Mouse (Mus musculus) midbrain, embryonic 15.5 days (tissue): ENCODE measurements at regions not wholly inside any gene's neighbourhood (a gene's known extent, or its start where the extent isn't known, plus 50 kb on each side); places are given as distances from the start of the nearest gene placed in this dataset.
"Not testable (repeated sequence)": the region's sequence is repeated elsewhere in the genome, so short reads cannot be mapped to it uniquely, and the experiment has no call there.

Source experiments
- ATAC-seq: fragments of 200-750 bp; cut with Nextera tagmentation; replicated peaks from 2 replicates; pipeline ENCODE4 v1.8.0; 2017; ENCODE audit warnings: moderate TSS enrichment
- H3K27ac ChIP-seq: fragments of 300-500 bp; sonication (generic); 2 replicates; pipeline ENCODE4 v1.5.1; 2015; ENCODE audit warnings: mild to moderate bottlenecking, inconsistent platforms
- H3K27me3 ChIP-seq: fragments of 300-500 bp; sonication (generic); replicated peaks from 2 replicates; pipeline ENCODE4 v1.6.1; 2015; ENCODE audit warnings: inconsistent platforms
- H3K36me3 ChIP-seq: fragments of 300-500 bp; sonication (generic); replicated peaks from 2 replicates; pipeline ENCODE4 v1.6.1; 2015; ENCODE audit warnings: inconsistent platforms
- H3K4me1 ChIP-seq: fragments of 300-500 bp; sonication (generic); 2 replicates; pipeline ENCODE4 v1.6.1; 2015; ENCODE audit warnings: inconsistent platforms
- H3K4me2 ChIP-seq: fragments of 300-500 bp; sonication (generic); 2 replicates; pipeline ENCODE4 v1.6.1; 2015; ENCODE audit warnings: inconsistent platforms, mild to moderate bottlenecking, moderate library complexity
- H3K4me3 ChIP-seq: fragments of 300-500 bp; sonication (generic); 2 replicates; pipeline ENCODE4 v1.5.1; 2015; ENCODE audit warnings: mild to moderate bottlenecking, inconsistent platforms
- H3K9ac ChIP-seq: fragments of 300-500 bp; sonication (generic); 2 replicates; pipeline ENCODE4 v1.6.1; 2015; ENCODE audit warnings: mild to moderate bottlenecking, inconsistent platforms
- H3K9me3 ChIP-seq: fragments of 300-500 bp; sonication (generic); 2 replicates; pipeline ENCODE4 v1.6.1; 2016; ENCODE audit warnings: inconsistent platforms
- WGBS: fragments of 180-500 bp; shearing (Covaris S2); methylation state at CpG from one replicate; pipeline ENCODE4 v1.1.7; 2015; ENCODE audit warnings: mixed read lengths; 5-methylcytosine and 5-hydroxymethylcytosine counted together

- Histone ChIP-seq H3K27ac (no peak overlapping the region), H3K4me2 (no peak overlapping the region), H3K36me3 (no peaks in the 10 kb centered on the region), H3K27me3 (no peaks in the 10 kb centered on the region), H3K4me1 (no peaks in the 10 kb centered on the region), H3K9me3 (no peaks in the 10 kb centered on the region), H3K4me3 (no peak overlapping the region), H3K9ac (no peak overlapping the region)
- no peak for ATAC-seq
- WGBS: 94% methylated on average over 4 of the region's 4 CpGs
Observed at GRCm38 (mm10) chr9:5424236-5424635, 79.0 kb downstream of the Casp12 start.

GRCm38 (mm10) chr9:5448180-5448579 lies 103.0 kb downstream of the Casp12 start:
- Histone ChIP-seq H3K27ac (no peak overlapping the region), H3K4me2 (no peak overlapping the region), H3K9me3 (no peaks in the 10 kb centered on the region), H3K4me1 (no peaks in the 10 kb centered on the region), H3K36me3 (no peaks in the 10 kb centered on the region), H3K27me3 (no peaks in the 10 kb centered on the region), H3K4me3 (no peak overlapping the region), H3K9ac (no peak overlapping the region)
- WGBS: 78% methylated on average over 2 of the region's 2 CpGs
- ATAC-seq: no peak

- no peak overlapping the region for H3K4me3 ChIP-seq
Observed at GRCm38 (mm10) chr9:5456606-5457005, 111.4 kb downstream of the Casp12 start.

GRCm38 (mm10) chr9:5472012-5472411 lies 126.8 kb downstream of the Casp12 start:
- WGBS: 81% methylated on average over 1 of the region's 1 CpGs
- H3K4me1 ChIP-seq: no peaks in the 10 kb centered on the region
- ATAC-seq: no peak
- no peaks in the 10 kb centered on the region for H3K9me3 ChIP-seq
- no peak overlapping the region for H3K4me3 ChIP-seq
- no peaks in the 10 kb centered on the region for H3K27me3 ChIP-seq
- H3K36me3 ChIP-seq: no peaks in the 10 kb centered on the region
- no peak overlapping the region for H3K27ac ChIP-seq
- H3K9ac ChIP-seq: no peak overlapping the region
- no peak overlapping the region for H3K4me2 ChIP-seq

More at GRCm38 (mm10) chr9:5456606-5457005, 111.4 kb downstream of the Casp12 start:
- Histone ChIP-seq H3K4me1 (no peaks in the 10 kb centered on the region), H3K9ac (no peak overlapping the region), H3K9me3 (no peaks in the 10 kb centered on the region), H3K27me3 (no peaks in the 10 kb centered on the region), H3K4me2 (no peak overlapping the region), H3K27ac (no peak overlapping the region), H3K36me3 (no peaks in the 10 kb centered on the region)
- ATAC-seq: no peak

- Histone ChIP-seq H3K9me3 (no peaks in the 10 kb centered on the region), H3K4me2 (no peak overlapping the region), H3K9ac (no peak overlapping the region), H3K4me1 (no peaks in the 10 kb centered on the region), H3K27ac (no peak overlapping the region), H3K36me3 (no peaks in the 10 kb centered on the region), H3K27me3 (no peaks in the 10 kb centered on the region), H3K4me3 (no peak overlapping the region)
- ATAC-seq: no peak
Observed at GRCm38 (mm10) chr9:5474271-5474670, 129.0 kb downstream of the Casp12 start.

- no peak overlapping the region for H3K9ac ChIP-seq
Observed at GRCm38 (mm10) chr9:5485258-5485657, 140.0 kb downstream of the Casp12 start.

GRCm38 (mm10) chr9:5496837-5497236 lies 151.6 kb downstream of the Casp12 start:
- 81% methylated on average over 2 of the region's 2 CpGs for WGBS
- H3K27me3 ChIP-seq: no peaks in the 10 kb centered on the region
- no peak for ATAC-seq

More at GRCm38 (mm10) chr9:5485258-5485657, 140.0 kb downstream of the Casp12 start:
- Histone ChIP-seq H3K4me3 (no peak overlapping the region), H3K4me2 (no peak overlapping the region), H3K4me1 (no peaks in the 10 kb centered on the region), H3K27ac (no peak overlapping the region), H3K9me3 (no peaks in the 10 kb centered on the region), H3K27me3 (no peaks in the 10 kb centered on the region), H3K36me3 (no peaks in the 10 kb centered on the region)
- 90% methylated on average over 2 of the region's 2 CpGs for WGBS
- no peak for ATAC-seq

GRCm38 (mm10) chr9:5498306-5498705 lies 153.1 kb downstream of the Casp12 start:
- H3K4me1 ChIP-seq: no peaks in the 10 kb centered on the region
- ATAC-seq: no peak
- WGBS: 52% methylated on average over 3 of the region's 3 CpGs

More at GRCm38 (mm10) chr9:5496837-5497236, 151.6 kb downstream of the Casp12 start:
- H3K4me2 ChIP-seq: no peak overlapping the region
- no peak overlapping the region for H3K4me3 ChIP-seq
- no peaks in the 10 kb centered on the region for H3K9me3 ChIP-seq
- no peak overlapping the region for H3K9ac ChIP-seq
- no peaks in the 10 kb centered on the region for H3K4me1 ChIP-seq
- no peaks in the 10 kb centered on the region for H3K36me3 ChIP-seq
- no peak overlapping the region for H3K27ac ChIP-seq

GRCm38 (mm10) chr9:5525762-5526360 lies 180.6 kb downstream of the Casp12 start:
- Histone ChIP-seq H3K27me3 (no peaks in the 10 kb centered on the region), H3K27ac (no peak overlapping the region), H3K4me2 (no peak overlapping the region), H3K36me3 (no peaks in the 10 kb centered on the region), H3K4me3 (no peak overlapping the region), H3K9me3 (no peaks in the 10 kb centered on the region), H3K4me1 (no peaks in the 10 kb centered on the region), H3K9ac (no peak overlapping the region)
- ATAC-seq: no peak

More at GRCm38 (mm10) chr9:5498306-5498705, 153.1 kb downstream of the Casp12 start:
- H3K9me3 ChIP-seq: no peaks in the 10 kb centered on the region
- H3K9ac ChIP-seq: no peak overlapping the region
- H3K4me2 ChIP-seq: no peak overlapping the region
- H3K27ac ChIP-seq: no peak overlapping the region
- H3K27me3 ChIP-seq: no peaks in the 10 kb centered on the region
- no peak overlapping the region for H3K4me3 ChIP-seq
- no peaks in the 10 kb centered on the region for H3K36me3 ChIP-seq

- no peak overlapping the region for H3K4me2 ChIP-seq
- no peaks in the 10 kb centered on the region for H3K36me3 ChIP-seq
- no peak overlapping the region for H3K27ac ChIP-seq
- H3K27me3 ChIP-seq: no peaks in the 10 kb centered on the region
- ATAC-seq: no peak
- no peaks in the 10 kb centered on the region for H3K4me1 ChIP-seq
- no peak overlapping the region for H3K4me3 ChIP-seq
- H3K9me3 ChIP-seq: no peaks in the 10 kb centered on the region
- 67% methylated on average over 1 of the region's 1 CpGs for WGBS
- H3K9ac ChIP-seq: no peak overlapping the region
Observed at GRCm38 (mm10) chr9:5542604-5543003, 197.4 kb downstream of the Casp12 start.

GRCm38 (mm10) chr9:5575072-5575471 lies 229.8 kb downstream of the Casp12 start:
- no peaks in the 10 kb centered on the region for H3K4me1 ChIP-seq
- H3K27me3 ChIP-seq: no peaks in the 10 kb centered on the region
- H3K4me3 ChIP-seq: no peak overlapping the region
- H3K4me2 ChIP-seq: no peak overlapping the region
- no peaks in the 10 kb centered on the region for H3K9me3 ChIP-seq
- H3K36me3 ChIP-seq: no peaks in the 10 kb centered on the region
- 89% methylated on average over 1 of the region's 1 CpGs for WGBS
- H3K9ac ChIP-seq: no peak overlapping the region
- H3K27ac ChIP-seq: no peak overlapping the region
- ATAC-seq: no peak

- not testable (repeated sequence) for H3K9me3 ChIP-seq, H3K27ac ChIP-seq, H3K27me3 ChIP-seq, H3K36me3 ChIP-seq, H3K4me2 ChIP-seq, H3K4me3 ChIP-seq, H3K4me1 ChIP-seq, ATAC-seq, H3K9ac ChIP-seq
- WGBS: 89% methylated on average over 11 of the region's 11 CpGs
Observed at GRCm38 (mm10) chr9:5578168-5578567, 232.9 kb downstream of the Casp12 start.

GRCm38 (mm10) chr9:5595891-5596635 lies 250.8 kb downstream of the Casp12 start:
- Histone ChIP-seq H3K9ac (no peak overlapping the region), H3K36me3 (no peaks in the 10 kb centered on the region), H3K4me1 (no peaks in the 10 kb centered on the region), H3K9me3 (no peaks in the 10 kb centered on the region), H3K27ac (no peak overlapping the region), H3K27me3 (no peaks in the 10 kb centered on the region), H3K4me3 (no peak overlapping the region), H3K4me2 (no peak overlapping the region)
- ATAC-seq: no peak
- WGBS: 51% methylated on average over 3 of the region's 3 CpGs
